Mouse (Mus musculus) left cerebral cortex, postnatal 4 days (tissue): ENCODE results near the gene Arih2. TPM values are rescaled to one million over a fixed set of nuclear protein-coding genes. Genes with fewer than 3 reads are reported as not detected.
A peak's percentile ranks its signal among the peaks of the same experiment; 100 is the strongest.
"Not testable (repeated sequence)": the region's sequence is repeated elsewhere in the genome, so short reads cannot be mapped to it uniquely, and the experiment has no call there.

Experiments
- DNase-seq: peaks from one replicate; pipeline ENCODE4 v3.0.0-alpha.2; 2022
- intact Hi-C: fragments of 180-260 bp; cut with DNase I; formaldehyde crosslinking; loops from one replicate; pipeline ENCODE4 v1.15.1; 2025
- total RNA-seq, 2 experiments: library from RNA; stranded (reverse); gene quantifications; 2 replicates each; pipeline ENCODE4 v1.2.3; 2021

Arih2 gene
- total RNA-seq, 2 experiments from 2014 or later = 58.3 to 59.6 TPM

GRCm38 (mm10) chr9:108654566-108655464 is 5.6 kb upstream of the Arih2 start:
- intact Hi-C loops = no loop called here
- DNase-seq = no peak

- no peak for DNase-seq
- intact Hi-C loops = no loop called here
Observed at GRCm38 (mm10) chr9:108649561-108650440, 615 bp upstream of the Arih2 start.

GRCm38 (mm10) chr9:108648166-108648565 is 1.0 kb downstream of the Arih2 start:
- no peak for DNase-seq
- intact Hi-C loops = no loop called here

GRCm38 (mm10) chr9:108639825-108640224 is 9.4 kb downstream of the Arih2 start:
- DNase-seq = no peak
- intact Hi-C loops = no loop called here

- intact Hi-C loops = no loop called here
Observed at GRCm38 (mm10) chr9:108635415-108635814, 13.8 kb downstream of the Arih2 start.

GRCm38 (mm10) chr9:108633846-108634245 is 15.3 kb downstream of the Arih2 start:
- DNase-seq = no peak

More at GRCm38 (mm10) chr9:108635415-108635814, 13.8 kb downstream of the Arih2 start:
- no peak for DNase-seq

GRCm38 (mm10) chr9:108632375-108632774 is 16.8 kb downstream of the Arih2 start:
- DNase-seq = no peak
- intact Hi-C loops = no loop called here

More at GRCm38 (mm10) chr9:108633846-108634245, 15.3 kb downstream of the Arih2 start:
- intact Hi-C loops = no loop called here

- intact Hi-C loops = no loop called here
- DNase-seq = no peak
Observed at GRCm38 (mm10) chr9:108631631-108632256, 17.4 kb downstream of the Arih2 start.

- DNase-seq = no peak
- intact Hi-C loops = no loop called here
Observed at GRCm38 (mm10) chr9:108630683-108631082, 18.5 kb downstream of the Arih2 start.

GRCm38 (mm10) chr9:108628141-108628540 is 21.0 kb downstream of the Arih2 start:
- intact Hi-C loops = no loop called here
- DNase-seq = no peak

GRCm38 (mm10) chr9:108626498-108626897 is 22.7 kb downstream of the Arih2 start:
- DNase-seq = peak; percentile 24
- intact Hi-C loops = no loop called here

- intact Hi-C loops = no loop called here
- no peak for DNase-seq
Observed at GRCm38 (mm10) chr9:108617301-108617700, 31.9 kb downstream of the Arih2 start.

- DNase-seq = no peak
- intact Hi-C loops = no loop called here
Observed at GRCm38 (mm10) chr9:108611488-108611887, 37.7 kb downstream of the Arih2 start.

- intact Hi-C loops = no loop called here
- no peak for DNase-seq
Observed at GRCm38 (mm10) chr9:108608889-108609288, 40.3 kb downstream of the Arih2 start.

- DNase-seq, intact Hi-C loops: not testable (repeated sequence)
Observed at GRCm38 (mm10) chr9:108607929-108608328, 41.3 kb downstream of the Arih2 start.

- intact Hi-C loops = no loop called here
- DNase-seq = no peak
Observed at GRCm38 (mm10) chr9:108601986-108602385, 47.2 kb downstream of the Arih2 start.

- intact Hi-C loops = no loop called here
- DNase-seq = no peak
Observed at GRCm38 (mm10) chr9:108600011-108600410, 49.2 kb downstream of the Arih2 start.

GRCm38 (mm10) chr9:108599021-108599566 is 50.1 kb downstream of the Arih2 start:
- intact Hi-C loops = no loop called here
- no peak for DNase-seq

- intact Hi-C loops = no loop called here
- DNase-seq = peak; percentile 70
Observed at GRCm38 (mm10) chr9:108596998-108597764, 52.0 kb downstream of the Arih2 start, which contains the start of gene P4htm. TSS of gene P4htm (minus strand) at chr9:108597667.

- intact Hi-C loops = no loop called here
- DNase-seq = no peak
Observed at GRCm38 (mm10) chr9:108594354-108594753, 54.8 kb downstream of the Arih2 start.
